Mouse (Mus musculus) erythroblast, embryonic 14.5 days (primary cell): Measurements from ENCODE around the gene Ackr3.

ENCODE experiments used
- GATA1 ChIP-seq: IDR thresholded peaks from 2 replicates; pipeline ENCODE4 v1.6.1; 2012; ENCODE audit warnings: low read length, inconsistent platforms, mixed read lengths
- TAL1 ChIP-seq: IDR thresholded peaks from 3 replicates; pipeline ENCODE4 v1.6.1; 2012; ENCODE audit warnings: low read length, inconsistent platforms, mixed read lengths

DNA sequence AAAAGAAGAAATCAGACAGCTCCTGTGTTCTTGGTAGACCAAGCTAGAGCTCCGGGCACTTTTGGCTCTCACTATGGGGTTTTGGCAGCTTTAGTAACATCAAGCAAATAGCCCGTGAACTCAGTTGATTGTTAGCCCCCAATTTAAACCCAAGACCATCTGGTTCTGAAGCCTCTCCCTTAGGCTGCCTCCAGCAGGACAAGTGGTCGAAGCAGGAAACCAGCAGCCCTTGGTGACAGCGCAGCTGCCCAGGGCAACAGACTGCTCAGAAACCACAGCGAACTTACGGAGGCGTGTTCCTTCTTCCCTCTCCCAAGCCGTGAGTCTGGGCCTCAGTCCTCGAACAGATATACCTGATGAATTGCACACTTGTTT, 24.5 kb downstream of the Ackr3 start:
- TF ChIP-seq GATA1 (no peak), TAL1 (no peak)
